Mouse (Mus musculus) retina, postnatal 7 days (tissue): Measurements from ENCODE around the gene Lrig2.

ENCODE experiments used
- DNase-seq: peaks from one replicate; pipeline ENCODE4 v3.0.0-alpha.2; 2012; ENCODE audit warnings: low read depth, low spot score

The Lrig2 gene

GRCm38 (mm10) chr3:104373907-104374306, 137.8 kb downstream of the Lrig2 start:
- no peak for DNase-seq

- DNase-seq: no peak
Observed at GRCm38 (mm10) chr3:104372374-104372773, 139.3 kb downstream of the Lrig2 start.

- no peak for DNase-seq
Observed at GRCm38 (mm10) chr3:104367912-104368311, 143.8 kb downstream of the Lrig2 start.

DNA sequence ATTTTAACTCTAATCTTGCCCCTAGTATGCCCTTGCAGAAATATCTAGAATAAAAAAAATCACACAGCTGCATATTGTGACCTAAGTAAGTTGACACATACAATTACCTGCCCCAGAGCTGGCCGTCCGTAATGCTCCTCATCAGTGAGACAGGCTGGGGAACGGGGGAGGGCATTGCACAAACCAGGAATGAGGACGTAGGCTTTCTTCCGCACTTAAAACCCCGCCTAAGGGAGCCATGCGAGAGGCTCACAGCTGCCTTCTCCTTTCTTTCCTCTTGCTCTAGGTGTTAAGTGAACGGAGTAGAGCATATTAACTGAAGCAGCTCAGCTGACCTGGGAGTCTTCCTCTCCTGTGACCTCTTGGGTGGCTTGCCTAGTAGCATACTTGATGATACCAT, 149.9 kb downstream of the Lrig2 start:
- no peak for DNase-seq

- DNase-seq: no peak
Observed at GRCm38 (mm10) chr3:104360325-104360724, 151.4 kb downstream of the Lrig2 start.

DNA sequence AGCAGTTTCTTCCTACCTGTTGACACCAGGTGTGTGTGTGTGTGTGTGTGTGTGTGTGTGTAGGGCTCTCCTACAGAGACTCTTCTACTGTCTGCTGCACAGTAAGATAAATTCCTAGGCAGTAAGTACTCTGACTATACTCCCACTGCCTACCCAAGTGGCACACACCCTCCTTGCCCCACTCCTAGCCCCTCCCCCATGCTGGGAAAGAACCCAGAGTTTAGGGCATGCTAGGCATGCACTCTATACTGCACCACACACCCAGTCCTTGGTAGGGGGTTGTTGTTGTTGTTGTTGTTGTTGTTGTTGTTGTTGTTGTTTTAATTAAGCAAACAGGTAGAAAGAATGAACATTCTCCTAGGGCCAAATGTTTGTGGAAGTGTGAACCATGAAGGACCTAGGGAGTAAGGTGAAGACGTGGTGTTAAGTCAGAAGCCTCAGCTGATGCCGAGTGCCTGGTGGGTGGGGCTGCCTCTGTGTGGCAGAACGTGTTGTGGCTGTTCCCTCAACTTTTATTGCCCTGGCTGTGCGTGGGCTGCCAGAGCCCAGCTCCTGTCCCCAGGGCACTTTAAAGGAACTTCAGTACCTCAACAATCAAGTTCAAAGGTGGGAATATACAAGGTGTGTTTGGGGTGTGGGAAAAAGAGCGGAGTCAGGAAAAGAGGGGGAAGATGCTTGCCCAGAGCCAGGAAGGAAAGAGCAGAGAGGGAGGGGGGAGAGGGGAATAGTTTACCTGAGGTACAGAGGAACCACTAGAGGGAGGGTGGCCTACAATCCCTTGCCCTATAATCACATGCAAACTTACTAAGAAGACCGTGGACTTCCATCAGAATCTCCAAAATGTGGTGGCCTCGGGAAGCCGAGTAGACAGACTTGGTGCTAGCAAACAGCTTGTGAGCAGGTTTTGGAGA, 152.2 kb downstream of the Lrig2 start:
- DNase-seq: no peak

DNA sequence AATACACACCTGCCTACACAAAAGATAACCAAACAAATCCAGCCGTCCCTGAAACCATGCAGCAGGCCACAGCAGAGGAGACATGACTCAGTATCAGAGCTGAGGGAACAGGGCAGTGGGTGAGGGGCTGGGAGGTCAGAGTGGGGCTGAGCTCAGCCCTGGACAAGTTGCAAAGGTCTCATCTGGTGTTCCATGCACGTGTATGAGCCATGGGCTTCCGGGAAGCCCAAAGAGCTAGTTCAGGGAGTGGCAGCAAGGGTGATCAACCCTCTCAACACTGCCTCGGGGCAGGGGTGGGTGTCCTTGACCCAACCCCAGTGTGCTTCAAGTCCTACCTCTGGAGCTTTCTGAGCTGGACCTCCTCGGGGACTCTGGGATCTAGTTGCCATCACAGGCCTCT, 153.0 kb downstream of the Lrig2 start:
- DNase-seq: no peak

GRCm38 (mm10) chr3:104356106-104356505, 155.6 kb downstream of the Lrig2 start:
- no peak for DNase-seq

GRCm38 (mm10) chr3:104353884-104354283, 157.8 kb downstream of the Lrig2 start:
- no peak for DNase-seq

DNA sequence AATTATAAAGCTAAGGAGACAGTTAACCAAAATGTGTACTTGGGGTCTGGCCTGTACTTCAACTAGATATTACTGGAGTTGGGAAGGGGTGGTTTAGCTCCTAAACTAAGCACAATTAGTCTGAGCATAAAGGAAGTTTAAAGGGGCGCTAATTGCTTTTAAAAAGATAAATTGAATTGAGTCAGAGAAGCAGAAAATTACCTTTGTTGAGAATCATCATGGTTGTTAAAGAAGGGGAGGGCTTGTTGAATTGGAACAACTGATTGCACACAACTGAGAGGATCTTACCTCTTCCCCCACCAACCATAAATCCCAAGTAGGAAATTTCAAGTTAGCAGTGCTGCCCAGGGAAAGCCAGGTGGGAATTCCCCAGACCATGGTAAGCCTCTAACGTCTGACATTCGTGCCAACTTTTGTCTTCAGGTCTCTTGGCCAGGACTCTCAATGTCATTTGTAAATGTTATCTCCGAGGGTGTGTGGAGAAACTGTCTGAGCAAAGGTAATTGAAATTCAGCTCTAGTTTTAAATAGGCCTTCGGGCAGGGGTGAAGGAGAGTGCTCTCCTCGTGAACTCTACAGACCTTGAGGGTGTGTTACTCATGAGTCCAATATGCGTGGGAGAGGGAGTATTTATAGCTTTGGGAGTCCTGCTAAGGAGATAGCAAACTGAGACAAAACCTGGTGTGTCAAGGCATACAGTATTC, 159.2 kb downstream of the Lrig2 start:
- DNase-seq: no peak

DNA sequence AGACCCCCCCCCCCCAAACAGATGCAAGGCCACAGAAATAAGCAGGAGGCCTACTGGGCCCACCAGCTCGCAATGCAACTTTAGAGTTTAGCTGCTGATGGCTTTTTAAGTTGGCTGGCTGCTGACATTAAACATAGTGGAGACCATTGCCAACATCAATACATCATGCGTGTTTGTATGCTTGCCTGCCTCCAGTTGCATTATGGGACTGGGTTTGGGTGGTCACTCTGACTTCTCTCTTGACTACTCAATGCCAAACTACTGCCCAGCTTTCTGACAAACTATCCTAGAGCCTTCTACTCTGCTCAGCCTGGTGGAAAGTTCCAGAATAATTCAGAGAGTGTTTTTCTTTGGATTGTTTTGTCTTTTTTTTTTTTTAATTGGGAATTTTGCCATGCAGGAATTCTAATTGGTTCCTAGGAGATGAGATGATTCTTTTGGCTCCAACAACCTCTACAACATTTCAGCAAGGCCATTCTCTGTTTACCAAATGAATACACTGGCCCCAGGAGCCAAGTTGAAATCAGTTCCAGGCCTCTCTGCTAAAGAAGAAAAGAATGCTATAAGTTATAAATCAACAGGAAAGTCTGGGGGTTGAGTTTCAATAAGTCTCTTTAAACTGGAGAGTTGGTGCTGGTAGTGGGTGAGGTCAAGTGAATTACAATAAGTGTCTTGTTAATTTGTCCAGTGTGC, 161.3 kb downstream of the Lrig2 start:
- no peak for DNase-seq

GRCm38 (mm10) chr3:104349847-104350228, 161.9 kb downstream of the Lrig2 start:
- DNase-seq: no peak

GRCm38 (mm10) chr3:104349203-104349846, 162.4 kb downstream of the Lrig2 start:
- no peak for DNase-seq
